Mouse (Mus musculus): ENCODE measurements around the gene Aff1. TPM values are rescaled to one million over a fixed set of nuclear protein-coding genes. Genes with fewer than 3 reads are reported as not detected.

Aff1 gene
- polyA plus RNA-seq, 1 experiment from 2014 or later: 4.7 TPM

DNA sequence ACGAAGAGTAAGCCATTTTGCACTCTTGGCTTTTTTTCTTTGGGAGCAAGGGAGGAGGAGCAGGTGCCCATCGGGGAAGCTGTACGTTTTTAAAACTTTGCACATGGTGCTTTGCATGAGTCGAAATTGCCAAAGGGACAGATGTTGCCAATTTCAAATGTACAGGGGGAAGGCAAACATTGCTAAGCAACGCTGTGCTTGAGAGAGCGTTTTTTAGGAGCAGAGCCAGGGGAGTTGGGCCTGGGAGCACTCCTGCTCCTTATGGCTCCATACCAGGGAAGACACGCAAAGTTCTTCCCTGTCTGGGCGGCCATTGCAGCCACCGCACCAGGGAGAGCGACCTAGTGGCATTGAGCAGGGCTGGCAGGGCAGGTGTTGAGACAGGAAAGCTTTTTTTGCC lies 105.6 kb downstream of the Aff1 start:
- H3K4me2 ChIP-seq (ENCODE audit: low read depth, low read length): no peak overlapping the region
- H3K4me3 ChIP-seq (ENCODE audit: low read depth, low read length): no peak overlapping the region
- ATAC-seq: no peak
- H3K4me1 ChIP-seq (ENCODE audit: insufficient read depth): peaks cover 12% of the 10 kb centered on the region
- H3K9ac ChIP-seq (replicated peaks): no peak overlapping the region
- H3K27me3 ChIP-seq (ENCODE audit: insufficient read depth, low read length): no peaks in the 10 kb centered on the region
- peaks cover 47% of the 10 kb centered on the region for H3K36me3 ChIP-seq (replicated peaks; ENCODE audit: insufficient read depth, low read length)
- no peak for DNase-seq
- TF ChIP-seq EP300 (IDR thresholded peaks at IDR 0.05; ENCODE audit: low read depth): no peak
- TF ChIP-seq CTCF (IDR thresholded peaks at IDR 0.05; ENCODE audit: low read depth): no peak
- H3K27ac ChIP-seq (ENCODE audit: low read depth): no peak overlapping the region
- H3K9me3 ChIP-seq (ENCODE audit: low read length): no peaks in the 10 kb centered on the region
- WGBS (ENCODE audit: insufficient replicate concordance): 80% methylated on average over 10 of the region's 10 CpGs

- H3K27ac ChIP-seq (ENCODE audit: low read depth): no peak overlapping the region
- ATAC-seq: no peak
- whole genome bisulfite sequencing (ENCODE audit: insufficient replicate concordance): 55% methylated on average over 3 of the region's 3 CpGs
- no peaks in the 10 kb centered on the region for H3K27me3 ChIP-seq (ENCODE audit: insufficient read depth, low read length)
- no peaks in the 10 kb centered on the region for H3K9me3 ChIP-seq (ENCODE audit: low read length)
- no peak overlapping the region for H3K4me3 ChIP-seq (ENCODE audit: low read depth, low read length)
- no peak for DNase-seq
- no peak overlapping the region for H3K4me2 ChIP-seq (ENCODE audit: low read depth, low read length)
- H3K36me3 ChIP-seq (replicated peaks; ENCODE audit: insufficient read depth, low read length): peaks cover 37% of the 10 kb centered on the region
- no peak overlapping the region for H3K9ac ChIP-seq (replicated peaks)
- TF ChIP-seq EP300 (IDR thresholded peaks at IDR 0.05; ENCODE audit: low read depth): no peak
- no peak for TF ChIP-seq CTCF (IDR thresholded peaks at IDR 0.05; ENCODE audit: low read depth)
- peaks cover 17% of the 10 kb centered on the region for H3K4me1 ChIP-seq (ENCODE audit: insufficient read depth)
Observed at GRCm38 (mm10) chr5:103799438-103799837, 107.3 kb downstream of the Aff1 start.

GRCm38 (mm10) chr5:103800009-103800408 lies 107.8 kb downstream of the Aff1 start:
- Histone ChIP-seq H3K4me2 (ENCODE audit: low read depth, low read length) (no peak overlapping the region), H3K36me3 (replicated peaks; ENCODE audit: insufficient read depth, low read length) (peaks cover 34% of the 10 kb centered on the region), H3K9me3 (ENCODE audit: low read length) (no peaks in the 10 kb centered on the region), H3K9ac (replicated peaks) (no peak overlapping the region), H3K4me3 (ENCODE audit: low read depth, low read length) (no peak overlapping the region), H3K27ac (ENCODE audit: low read depth) (no peak overlapping the region), H3K27me3 (ENCODE audit: insufficient read depth, low read length) (no peaks in the 10 kb centered on the region), H3K4me1 (ENCODE audit: insufficient read depth) (peaks cover 17% of the 10 kb centered on the region)
- ATAC-seq (no peak), DNase-seq (no peak)
- TF ChIP-seq CTCF (IDR thresholded peaks at IDR 0.05; ENCODE audit: low read depth): no peak
- TF ChIP-seq EP300 (IDR thresholded peaks at IDR 0.05; ENCODE audit: low read depth): no peak
- 69% methylated on average over 5 of the region's 5 CpGs for WGBS (ENCODE audit: insufficient replicate concordance)

- Histone ChIP-seq H3K27ac (ENCODE audit: low read depth) (no peak overlapping the region), H3K4me3 (ENCODE audit: low read depth, low read length) (no peak overlapping the region), H3K4me1 (ENCODE audit: insufficient read depth) (peaks cover 25% of the 10 kb centered on the region), H3K36me3 (replicated peaks; ENCODE audit: insufficient read depth, low read length) (peaks cover 28% of the 10 kb centered on the region), H3K4me2 (ENCODE audit: low read depth, low read length) (no peak overlapping the region), H3K9me3 (ENCODE audit: low read length) (no peaks in the 10 kb centered on the region), H3K27me3 (ENCODE audit: insufficient read depth, low read length) (no peaks in the 10 kb centered on the region), H3K9ac (replicated peaks) (no peak overlapping the region)
- no peak for ATAC-seq
- TF ChIP-seq CTCF (IDR thresholded peaks at IDR 0.05; ENCODE audit: low read depth) (no peak), EP300 (IDR thresholded peaks at IDR 0.05; ENCODE audit: low read depth) (no peak)
- WGBS (ENCODE audit: insufficient replicate concordance): 93% methylated on average over 5 of the region's 5 CpGs
- no peak for DNase-seq
Observed at GRCm38 (mm10) chr5:103803386-103803785, 111.2 kb downstream of the Aff1 start.

- peaks cover 25% of the 10 kb centered on the region for H3K4me1 ChIP-seq (ENCODE audit: insufficient read depth)
- H3K36me3 ChIP-seq (replicated peaks; ENCODE audit: insufficient read depth, low read length): peaks cover 27% of the 10 kb centered on the region
- 52% methylated on average over 8 of the region's 8 CpGs for WGBS (ENCODE audit: insufficient replicate concordance)
- H3K9ac ChIP-seq (replicated peaks): no peak overlapping the region
- H3K9me3 ChIP-seq (ENCODE audit: low read length): no peaks in the 10 kb centered on the region
- TF ChIP-seq CTCF (IDR thresholded peaks at IDR 0.05; ENCODE audit: low read depth) (no peak), EP300 (IDR thresholded peaks at IDR 0.05; ENCODE audit: low read depth) (no peak)
- DNase-seq (peak; percentile 32), ATAC-seq (no peak)
- no peak overlapping the region for H3K4me3 ChIP-seq (ENCODE audit: low read depth, low read length)
- no peak overlapping the region for H3K27ac ChIP-seq (ENCODE audit: low read depth)
- H3K27me3 ChIP-seq (ENCODE audit: insufficient read depth, low read length): no peaks in the 10 kb centered on the region
- no peak overlapping the region for H3K4me2 ChIP-seq (ENCODE audit: low read depth, low read length)
Observed at GRCm38 (mm10) chr5:103803927-103804590, 111.9 kb downstream of the Aff1 start.

DNA sequence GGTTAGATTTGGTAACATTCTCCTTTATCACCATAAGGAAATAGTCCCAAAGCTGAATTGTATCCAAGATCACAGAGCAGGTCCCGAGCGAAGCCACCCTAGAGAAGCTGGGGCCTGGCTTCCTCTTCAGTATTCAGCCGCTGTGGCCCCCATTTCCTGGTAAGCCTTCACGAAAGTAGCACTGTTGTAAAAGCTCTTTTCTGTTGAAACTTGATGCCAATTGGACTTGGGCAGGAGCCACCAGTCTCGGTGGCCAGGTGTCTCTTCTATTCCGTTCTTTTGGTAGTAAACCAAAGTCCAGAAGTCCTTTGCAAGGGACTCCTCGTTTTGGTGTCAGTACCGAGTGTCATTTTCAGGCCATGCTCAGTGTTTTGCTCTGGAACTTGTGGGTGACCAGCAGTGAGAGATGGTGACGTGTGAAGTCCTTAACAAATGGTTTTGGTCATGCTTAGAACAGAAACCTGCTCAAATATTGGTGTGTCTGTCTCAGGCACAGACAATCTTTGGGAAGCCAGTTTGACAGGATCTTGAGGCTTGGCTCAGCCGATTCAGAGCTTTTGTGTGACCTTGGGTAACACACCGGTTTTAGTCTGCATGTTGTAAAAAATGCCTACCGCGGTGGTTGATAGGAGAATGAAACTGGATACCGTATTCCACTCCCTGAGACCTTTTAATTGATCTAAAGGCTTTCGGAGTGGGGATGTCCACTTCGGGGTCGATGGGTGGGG lies 114.8 kb downstream of the Aff1 start:
- no peak overlapping the region for H3K4me2 ChIP-seq (ENCODE audit: low read depth, low read length)
- 69% methylated on average over 17 of the region's 17 CpGs for WGBS (ENCODE audit: insufficient replicate concordance)
- H3K4me1 ChIP-seq (ENCODE audit: insufficient read depth): peaks cover 21% of the 10 kb centered on the region
- no peak overlapping the region for H3K4me3 ChIP-seq (ENCODE audit: low read depth, low read length)
- H3K27me3 ChIP-seq (ENCODE audit: insufficient read depth, low read length): no peaks in the 10 kb centered on the region
- ATAC-seq (0 out of 2 replicates have a peak, but pooled peaks have one; percentile 15), DNase-seq (no peak)
- no peak overlapping the region for H3K9ac ChIP-seq (replicated peaks)
- TF ChIP-seq EP300 (IDR thresholded peaks at IDR 0.05; ENCODE audit: low read depth) (no peak), CTCF (IDR thresholded peaks at IDR 0.05; ENCODE audit: low read depth) (no peak)
- H3K36me3 ChIP-seq (replicated peaks; ENCODE audit: insufficient read depth, low read length): peaks cover 17% of the 10 kb centered on the region
- no peak overlapping the region for H3K27ac ChIP-seq (ENCODE audit: low read depth)
- H3K9me3 ChIP-seq (ENCODE audit: low read length): no peaks in the 10 kb centered on the region
